Mouse (Mus musculus): ENCODE results near the gene Lars2.

The Lars2 gene

DNA sequence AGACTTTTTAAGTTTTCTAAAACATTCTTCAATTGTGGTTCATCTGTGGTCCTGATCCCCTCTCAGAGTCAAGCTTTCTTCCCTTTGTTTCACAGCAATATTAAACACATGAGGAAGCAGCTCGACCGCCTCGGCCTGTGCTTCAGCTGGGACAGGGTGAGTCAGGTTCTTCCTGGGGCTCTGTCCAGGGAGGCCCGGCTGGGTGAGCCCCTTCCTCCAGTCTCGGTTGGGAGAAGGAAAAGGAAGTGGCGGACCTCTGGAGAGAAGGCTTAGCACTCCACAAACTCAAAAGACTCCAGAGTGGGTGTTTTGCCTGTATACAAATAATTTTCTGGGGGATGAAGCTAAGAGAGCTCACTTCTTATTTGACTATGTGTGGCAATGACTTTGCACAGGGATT lies 28.1 kb downstream of the Lars2 start:
- no peak for DNase-seq

DNA sequence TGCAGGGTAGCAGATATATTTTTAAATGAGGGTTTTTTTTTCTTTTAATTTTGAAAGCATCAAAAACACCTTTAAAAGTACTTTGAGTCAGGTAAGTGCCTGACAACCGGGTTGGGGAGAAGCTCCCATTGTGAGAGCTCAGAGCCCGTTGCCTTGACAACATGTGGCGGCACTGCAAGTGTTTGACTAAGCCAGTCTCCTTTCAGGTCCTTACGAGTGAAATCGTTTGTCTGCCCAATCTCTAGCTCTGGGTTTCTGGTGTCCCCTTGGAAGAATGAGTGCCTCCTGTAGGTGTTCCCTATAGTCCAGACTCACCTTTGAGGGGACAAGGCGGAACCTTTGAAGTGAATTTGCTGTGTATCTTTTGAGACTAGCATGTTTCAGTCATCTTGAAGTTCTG lies 31.0 kb downstream of the Lars2 start:
- no peak for DNase-seq

DNA sequence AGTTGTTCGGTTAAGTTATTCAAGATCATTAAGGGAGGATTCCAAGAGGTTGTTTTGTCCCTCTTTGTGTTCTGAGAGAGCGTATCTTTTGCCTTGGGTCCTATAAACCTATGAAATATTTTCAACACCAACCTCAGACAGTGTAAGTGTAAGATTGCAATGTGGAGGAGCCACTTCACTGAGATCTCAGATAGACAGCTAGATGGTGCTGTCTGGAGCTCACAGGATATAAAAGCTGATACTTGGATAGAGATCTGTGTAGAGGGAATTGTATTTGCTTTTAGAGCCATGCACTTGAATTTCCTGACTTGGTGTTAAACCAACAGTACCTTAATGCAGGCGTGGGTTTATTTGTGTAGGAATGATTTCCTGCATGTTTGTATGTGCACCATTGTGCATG lies 35.5 kb downstream of the Lars2 start:
- no peak for DNase-seq

- no peak for DNase-seq
Observed at GRCm38 (mm10) chr9:123403031-123403430, 36.3 kb downstream of the Lars2 start.

DNA sequence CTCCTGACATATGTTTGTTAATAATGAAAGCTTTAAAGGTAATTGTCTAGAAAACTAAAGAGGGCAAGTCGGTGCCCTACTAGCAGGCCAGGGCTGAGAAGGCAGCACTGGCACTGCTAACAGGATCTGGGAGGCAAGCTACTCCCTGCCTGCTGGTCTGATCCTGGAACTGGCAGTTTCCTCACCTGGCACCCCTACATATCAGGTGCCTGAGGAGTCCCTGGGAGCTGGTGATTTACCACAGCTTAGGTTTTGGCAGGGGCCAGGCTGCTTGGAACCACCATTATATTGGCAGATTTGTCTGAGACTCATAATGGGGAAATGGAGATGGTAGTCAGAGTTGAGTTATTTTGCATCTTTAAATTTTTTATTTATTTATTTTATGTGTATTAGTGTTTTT lies 38.5 kb downstream of the Lars2 start:
- DNase-seq: no peak

DNA sequence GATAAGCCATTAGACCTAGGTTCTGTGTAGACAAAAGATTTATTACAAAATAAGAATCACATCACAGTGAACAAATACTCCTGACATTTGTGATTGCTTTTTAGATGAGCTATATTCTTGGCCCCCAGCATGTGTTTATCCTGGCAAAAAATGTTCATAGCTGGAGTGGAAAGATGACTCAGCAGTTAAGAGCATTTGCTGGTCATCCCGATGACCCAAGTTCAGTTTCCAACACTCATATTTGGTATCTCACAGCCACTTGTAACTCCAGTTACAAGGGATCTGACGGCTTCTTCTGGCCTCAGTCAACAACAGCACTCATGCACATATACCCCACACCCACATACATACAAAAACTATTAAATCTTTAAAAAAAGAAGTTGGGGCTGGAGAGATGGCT lies 42.0 kb downstream of the Lars2 start:
- DNase-seq: no peak

- DNase-seq: no peak
Observed at GRCm38 (mm10) chr9:123429863-123430262, 63.1 kb downstream of the Lars2 start.

DNA sequence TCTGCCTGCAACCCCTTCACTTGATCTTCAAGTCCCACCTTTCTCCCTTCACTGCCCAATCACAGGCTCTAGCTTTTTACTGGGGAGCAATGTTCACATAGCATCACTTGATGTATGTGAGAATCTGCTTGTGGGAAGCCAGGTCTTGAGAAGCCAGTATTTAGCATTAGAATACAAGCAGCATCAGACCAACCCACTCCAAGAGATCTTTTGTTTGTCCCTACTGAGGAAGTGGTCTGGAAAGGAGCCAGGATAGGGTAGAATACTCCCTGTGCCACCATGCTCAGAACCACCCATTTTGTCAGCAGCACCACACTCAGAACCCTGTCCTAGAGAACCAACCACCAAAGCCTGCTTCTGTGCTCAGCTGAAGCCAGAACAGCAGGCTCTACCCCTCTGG lies 64.2 kb downstream of the Lars2 start:
- no peak for DNase-seq

GRCm38 (mm10) chr9:123438223-123438622 lies 71.5 kb downstream of the Lars2 start:
- DNase-seq: no peak

DNA sequence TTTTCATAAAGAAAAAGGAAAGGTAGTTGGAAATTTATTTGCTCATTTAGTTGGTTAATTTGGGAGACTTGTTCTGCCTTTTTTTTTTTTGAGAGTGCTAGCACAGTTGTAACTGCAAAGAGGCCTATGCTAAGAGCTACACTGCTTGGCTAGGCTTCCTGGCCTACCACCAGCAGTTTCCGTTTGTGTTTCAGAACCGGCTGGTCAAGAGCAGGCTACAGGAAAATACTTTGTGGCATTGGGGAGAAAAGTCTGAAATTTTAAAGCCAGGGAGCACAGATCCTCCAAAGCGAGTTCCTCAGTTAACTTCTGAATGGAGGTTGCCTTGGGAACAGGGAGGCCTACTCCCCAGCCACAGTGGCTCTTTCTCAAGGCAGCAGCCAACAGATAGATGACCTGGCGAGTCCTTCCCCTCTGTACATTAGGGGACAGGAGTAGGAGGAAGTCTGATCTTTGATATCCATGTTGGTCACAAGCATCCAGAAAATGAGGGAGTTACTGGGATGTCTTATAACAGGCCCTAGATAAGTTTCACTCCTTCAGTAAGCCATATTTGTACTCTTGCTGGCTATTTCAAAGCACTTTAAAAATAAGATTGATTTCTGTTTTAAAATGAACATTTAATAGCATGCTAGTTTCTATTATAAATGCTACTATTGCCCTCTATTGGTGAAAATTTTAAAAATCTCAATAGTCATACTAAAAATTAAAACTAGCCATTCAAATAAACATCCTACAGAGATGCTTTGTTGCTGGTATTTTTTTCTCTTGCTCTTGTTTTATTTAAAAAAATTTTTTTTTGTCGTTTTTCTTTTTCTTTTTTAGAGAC lies 73.7 kb downstream of the Lars2 start:
- DNase-seq: no peak

GRCm38 (mm10) chr9:123447101-123447500 lies 80.4 kb downstream of the Lars2 start:
- peak in 1 of 2 experiments; percentile 32 for DNase-seq

- no peak for DNase-seq
Observed at GRCm38 (mm10) chr9:123448594-123448993, 81.9 kb downstream of the Lars2 start.

DNA sequence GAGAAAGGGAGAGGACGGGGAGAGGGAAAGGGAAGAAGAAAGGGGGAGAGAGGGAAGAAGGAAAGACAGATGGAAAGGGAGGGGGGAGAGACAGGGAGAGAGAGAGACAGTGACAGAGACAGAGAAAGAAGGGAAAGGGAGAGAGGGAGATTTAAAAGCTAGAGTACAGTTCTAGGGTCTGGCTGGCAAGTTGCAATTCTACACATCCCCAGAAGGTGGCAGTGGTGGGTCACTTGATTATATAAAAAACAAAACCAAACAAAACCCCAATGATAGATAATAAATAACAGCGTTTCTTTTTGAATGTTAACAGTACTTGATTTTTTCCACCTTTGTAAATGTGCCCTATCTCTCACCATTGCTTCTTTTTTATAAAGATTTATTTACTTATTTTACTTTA lies 83.4 kb downstream of the Lars2 start:
- DNase-seq: peak in 1 of 2 experiments; percentile 63

GRCm38 (mm10) chr9:123451772-123452171 lies 85.0 kb downstream of the Lars2 start:
- no peak for DNase-seq

GRCm38 (mm10) chr9:123456634-123457602 lies 90.2 kb downstream of the Lars2 start:
- DNase-seq: peak; percentile 14 to 27

GRCm38 (mm10) chr9:123457603-123458002 lies 90.9 kb downstream of the Lars2 start:
- DNase-seq: peak in 1 of 2 experiments; percentile 41

- no peak for DNase-seq
Observed at GRCm38 (mm10) chr9:123467141-123467620, 100.5 kb downstream of the Lars2 start.

DNA sequence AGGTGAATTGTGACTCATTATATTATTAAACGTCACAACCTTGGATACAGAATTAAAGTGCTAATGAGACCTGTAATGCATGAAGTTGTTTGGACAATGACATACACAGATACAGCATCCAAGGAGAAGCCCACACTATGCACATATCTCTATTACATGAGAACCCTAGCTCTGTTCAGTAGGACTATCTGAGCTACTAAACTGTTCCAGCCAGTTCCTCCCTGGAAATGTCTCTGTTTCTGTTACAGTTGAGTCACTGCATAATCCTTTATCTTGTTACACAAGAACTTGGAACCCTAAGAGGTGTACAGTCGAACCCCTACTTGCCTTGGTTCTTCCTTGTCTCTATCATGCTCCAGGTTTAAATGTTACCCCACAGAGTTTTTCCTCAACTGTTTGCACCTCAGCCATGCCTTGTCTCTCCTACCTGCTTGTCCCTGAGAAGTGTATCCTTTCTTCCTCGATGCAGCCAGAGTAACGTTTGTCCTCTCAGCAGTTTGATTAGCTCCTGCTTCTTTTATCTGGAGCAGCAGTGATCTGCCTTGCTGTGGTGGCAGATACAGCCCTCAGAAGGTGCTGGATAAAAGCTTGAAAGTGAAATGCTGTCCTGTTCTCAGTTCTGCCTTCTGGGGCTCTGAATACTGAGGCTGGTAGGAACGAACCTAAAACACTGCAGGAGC lies 101.8 kb downstream of the Lars2 start:
- DNase-seq: no peak

GRCm38 (mm10) chr9:123469087-123469486 lies 102.4 kb downstream of the Lars2 start:
- no peak for DNase-seq

DNA sequence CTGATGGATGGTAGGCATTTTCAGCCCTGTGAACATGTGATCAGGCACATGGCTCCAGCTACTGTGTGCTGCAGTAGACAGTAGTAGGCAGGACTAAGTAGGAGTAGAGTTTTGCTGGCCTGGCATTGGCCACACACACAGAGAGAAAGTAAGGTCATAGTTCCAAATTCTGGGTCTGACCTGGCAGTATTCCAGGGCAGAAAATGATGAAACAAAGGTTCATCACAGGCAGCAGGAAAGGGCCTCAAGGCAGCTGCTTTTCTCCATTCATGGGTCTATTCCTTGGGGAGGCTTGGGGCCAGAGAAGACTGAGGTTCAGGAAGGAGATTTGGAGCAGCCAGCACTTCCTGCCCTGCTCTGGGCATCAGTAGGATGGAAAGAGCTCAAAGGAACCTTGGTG lies 106.7 kb downstream of the Lars2 start:
- peak; percentile 72 to 78 for DNase-seq

DNA sequence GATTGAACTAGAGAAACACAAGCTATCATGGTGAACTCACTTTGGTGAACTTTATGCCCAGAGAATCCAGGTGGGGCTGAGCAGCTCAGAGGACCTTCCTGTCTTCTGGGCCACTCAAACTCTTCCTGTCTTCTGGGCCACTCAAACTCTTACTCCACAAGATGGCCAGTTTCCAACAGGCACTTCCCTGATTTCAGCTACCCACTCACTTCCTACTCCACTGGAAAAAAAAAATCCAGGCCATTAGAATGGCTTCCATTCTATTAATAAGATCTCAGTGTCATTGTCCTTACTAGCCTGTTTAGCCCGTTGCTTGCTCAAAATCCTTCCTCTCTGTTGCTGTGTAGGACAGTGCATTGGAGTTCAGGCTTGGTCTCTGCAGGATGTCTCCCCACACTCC lies 108.8 kb downstream of the Lars2 start:
- DNase-seq: no peak

GRCm38 (mm10) chr9:123478031-123478585 lies 111.4 kb downstream of the Lars2 start:
- DNase-seq: peak; percentile 32 to 50
